Mouse (Mus musculus) limb, embryonic 10.5 days (tissue): Measurements from ENCODE around the gene Smtn. TPM values are rescaled to one million over a fixed set of nuclear protein-coding genes. Genes with fewer than 3 reads are reported as not detected.

Experiments used
- DNase-seq: peaks from one replicate; pipeline ENCODE4 v3.0.0-alpha.2; 2017; ENCODE audit warnings: low spot score
- H3K27ac ChIP-seq: fragments of 300-500 bp; sonication (generic); 2 replicates; pipeline ENCODE4 v1.5.1; 2016; ENCODE audit warnings: mild to moderate bottlenecking
- H3K27me3 ChIP-seq: fragments of 300-500 bp; sonication (generic); 2 replicates; pipeline ENCODE4 v1.6.1; 2016; ENCODE audit warnings: low read depth, mild to moderate bottlenecking; ENCODE audit not compliant: poor library complexity, severe bottlenecking
- H3K36me3 ChIP-seq: fragments of 300-500 bp; sonication (generic); 2 replicates; pipeline ENCODE4 v1.6.1; 2016; ENCODE audit warnings: mild to moderate bottlenecking, moderate library complexity
- H3K4me1 ChIP-seq: fragments of 300-500 bp; sonication (generic); 2 replicates; pipeline ENCODE4 v1.6.1; 2016
- H3K4me3 ChIP-seq: fragments of 300-500 bp; sonication (generic); 2 replicates; pipeline ENCODE4 v1.5.1; 2016; ENCODE audit warnings: mild to moderate bottlenecking, moderate library complexity
- H3K9me3 ChIP-seq: fragments of 300-500 bp; sonication (generic); replicated peaks from 2 replicates; pipeline ENCODE4 v1.6.1; 2016; ENCODE audit warnings: mild to moderate bottlenecking
- WGBS: fragments of 180-500 bp; shearing (Covaris S2); methylation state at CpG from one replicate; pipeline ENCODE4 v1.1.7; 2016; 5-methylcytosine and 5-hydroxymethylcytosine counted together
- polyA plus RNA-seq: library from polyadenylated mRNA; unstranded; fragments of >200 nt; fragmentation: Nextera tagmentation; extraction: Ambion mirVana; gene quantifications from 2 replicates; pipeline ENCODE4 v1.2.1, GENCODE M21; 2016

Smtn gene
- polyA plus RNA-seq, 1 experiment from 2014 or later, result 52.8 TPM

GRCm38 (mm10) chr11:3567896-3568295, 27.5 kb upstream of the Smtn start:
- no peak overlapping the region for H3K27ac ChIP-seq
- H3K4me3 ChIP-seq, result no peak overlapping the region
- H3K9me3 ChIP-seq, result no peaks in the 10 kb centered on the region
- no peaks in the 10 kb centered on the region for H3K27me3 ChIP-seq
- WGBS, result 90% methylated on average over 1 of the region's 1 CpGs
- no peak for DNase-seq
- H3K36me3 ChIP-seq, result no peaks in the 10 kb centered on the region
- peaks cover 6% of the 10 kb centered on the region for H3K4me1 ChIP-seq

GRCm38 (mm10) chr11:3566018-3566417, 25.6 kb upstream of the Smtn start:
- Histone ChIP-seq H3K4me3 (no peak overlapping the region), H3K27me3 (no peaks in the 10 kb centered on the region), H3K4me1 (no peaks in the 10 kb centered on the region), H3K27ac (no peak overlapping the region), H3K9me3 (no peaks in the 10 kb centered on the region), H3K36me3 (no peaks in the 10 kb centered on the region)
- 92% methylated on average over 4 of the region's 4 CpGs for WGBS
- no peak for DNase-seq

GRCm38 (mm10) chr11:3564451-3564850, 24.0 kb upstream of the Smtn start:
- WGBS, result 75% methylated on average over 7 of the region's 7 CpGs
- H3K4me1 ChIP-seq, result no peaks in the 10 kb centered on the region
- H3K27ac ChIP-seq, result no peak overlapping the region

GRCm38 (mm10) chr11:3563853-3564252, 23.4 kb upstream of the Smtn start:
- 89% methylated on average over 6 of the region's 6 CpGs for WGBS

More at GRCm38 (mm10) chr11:3564451-3564850, 24.0 kb upstream of the Smtn start:
- DNase-seq, result no peak
- H3K36me3 ChIP-seq, result no peaks in the 10 kb centered on the region
- H3K9me3 ChIP-seq, result no peaks in the 10 kb centered on the region
- no peaks in the 10 kb centered on the region for H3K27me3 ChIP-seq
- no peak overlapping the region for H3K4me3 ChIP-seq

GRCm38 (mm10) chr11:3560202-3560601, 19.8 kb upstream of the Smtn start:
- H3K4me3 ChIP-seq, result no peak overlapping the region
- H3K9me3 ChIP-seq, result no peaks in the 10 kb centered on the region
- H3K36me3 ChIP-seq, result no peaks in the 10 kb centered on the region
- H3K27me3 ChIP-seq, result no peaks in the 10 kb centered on the region
- no peak overlapping the region for H3K27ac ChIP-seq
- DNase-seq, result no peak
- 89% methylated on average over 5 of the region's 5 CpGs for WGBS
- H3K4me1 ChIP-seq, result no peaks in the 10 kb centered on the region

More at GRCm38 (mm10) chr11:3563853-3564252, 23.4 kb upstream of the Smtn start:
- Histone ChIP-seq H3K27me3 (no peaks in the 10 kb centered on the region), H3K9me3 (no peaks in the 10 kb centered on the region), H3K27ac (no peak overlapping the region), H3K4me1 (no peaks in the 10 kb centered on the region), H3K36me3 (no peaks in the 10 kb centered on the region), H3K4me3 (no peak overlapping the region)
- no peak for DNase-seq

GRCm38 (mm10) chr11:3557852-3558251, 17.4 kb upstream of the Smtn start:
- Histone ChIP-seq H3K27ac (no peak overlapping the region), H3K4me1 (no peaks in the 10 kb centered on the region), H3K36me3 (no peaks in the 10 kb centered on the region), H3K27me3 (no peaks in the 10 kb centered on the region), H3K9me3 (no peaks in the 10 kb centered on the region), H3K4me3 (no peak overlapping the region)
- WGBS, result 85% methylated on average over 3 of the region's 3 CpGs
- DNase-seq, result no peak

- H3K36me3 ChIP-seq, result no peaks in the 10 kb centered on the region
- H3K27ac ChIP-seq, result no peak overlapping the region
- no peak for DNase-seq
- no peaks in the 10 kb centered on the region for H3K9me3 ChIP-seq
- H3K4me3 ChIP-seq, result no peak overlapping the region
- no peaks in the 10 kb centered on the region for H3K4me1 ChIP-seq
- no peaks in the 10 kb centered on the region for H3K27me3 ChIP-seq
- whole genome bisulfite sequencing, result 83% methylated on average over 4 of the region's 4 CpGs
Measured at GRCm38 (mm10) chr11:3554976-3555375, 14.6 kb upstream of the Smtn start.

- Histone ChIP-seq H3K4me1 (peaks cover 5% of the 10 kb centered on the region), H3K27me3 (no peaks in the 10 kb centered on the region), H3K4me3 (no peak overlapping the region), H3K36me3 (no peaks in the 10 kb centered on the region), H3K9me3 (no peaks in the 10 kb centered on the region), H3K27ac (no peak overlapping the region)
- WGBS, result 87% methylated on average over 5 of the region's 5 CpGs
- DNase-seq, result no peak
Measured at GRCm38 (mm10) chr11:3549791-3550190, 9.4 kb upstream of the Smtn start.

GRCm38 (mm10) chr11:3548564-3549295, 8.3 kb upstream of the Smtn start:
- WGBS, result 71% methylated on average over 3 of the region's 3 CpGs
- no peak for DNase-seq
- Histone ChIP-seq H3K36me3 (no peaks in the 10 kb centered on the region), H3K9me3 (no peaks in the 10 kb centered on the region), H3K27me3 (no peaks in the 10 kb centered on the region), H3K4me3 (no peak overlapping the region), H3K4me1 (peaks cover 5% of the 10 kb centered on the region), H3K27ac (no peak overlapping the region)

- Histone ChIP-seq H3K27ac (no peak overlapping the region), H3K27me3 (no peaks in the 10 kb centered on the region), H3K36me3 (no peaks in the 10 kb centered on the region), H3K9me3 (no peaks in the 10 kb centered on the region), H3K4me1 (peaks cover 5% of the 10 kb centered on the region), H3K4me3 (no peak overlapping the region)
- DNase-seq, result no peak
- 51% methylated on average over 6 of the region's 6 CpGs for WGBS
Measured at GRCm38 (mm10) chr11:3547969-3548368, 7.6 kb upstream of the Smtn start.

- DNase-seq, result no peak
- H3K9me3 ChIP-seq, result no peaks in the 10 kb centered on the region
- no peaks in the 10 kb centered on the region for H3K27me3 ChIP-seq
- no peaks in the 10 kb centered on the region for H3K36me3 ChIP-seq
- no peak overlapping the region for H3K4me3 ChIP-seq
- H3K27ac ChIP-seq, result no peak overlapping the region
- WGBS, result 89% methylated on average over 2 of the region's 2 CpGs
- H3K4me1 ChIP-seq, result peaks cover 5% of the 10 kb centered on the region
Measured at GRCm38 (mm10) chr11:3547047-3547446, 6.6 kb upstream of the Smtn start.

- Histone ChIP-seq H3K27me3 (no peaks in the 10 kb centered on the region), H3K4me1 (peaks cover 5% of the 10 kb centered on the region), H3K36me3 (no peaks in the 10 kb centered on the region), H3K4me3 (no peak overlapping the region), H3K9me3 (no peaks in the 10 kb centered on the region), H3K27ac (no peak overlapping the region)
- 20% methylated on average over 1 of the region's 1 CpGs for WGBS
- no peak for DNase-seq
Measured at GRCm38 (mm10) chr11:3546242-3546562, 5.8 kb upstream of the Smtn start.

GRCm38 (mm10) chr11:3545531-3546241, 5.3 kb upstream of the Smtn start:
- Histone ChIP-seq H3K27me3 (no peaks in the 10 kb centered on the region), H3K9me3 (no peaks in the 10 kb centered on the region), H3K27ac (no peak overlapping the region), H3K36me3 (no peaks in the 10 kb centered on the region), H3K4me1 (peaks cover 5% of the 10 kb centered on the region), H3K4me3 (no peak overlapping the region)
- no peak for DNase-seq
- WGBS, result 20% methylated on average over 9 of the region's 9 CpGs
